Mouse (Mus musculus) heart, embryonic 12.5 days (tissue): ENCODE data around the gene Ddhd1. TPM values are rescaled to one million over a fixed set of nuclear protein-coding genes. Genes with fewer than 3 reads are reported as not detected.

Experiments used
- ATAC-seq: fragments of 200-750 bp; cut with Nextera tagmentation; 2 replicates; pipeline ENCODE4 v1.8.0; 2017; ENCODE audit warnings: moderate TSS enrichment, moderate library complexity; ENCODE audit not compliant: insufficient number of reproducible peaks, low FRiP score
- H3K27ac ChIP-seq: fragments of 300-500 bp; sonication (generic); 2 replicates; pipeline ENCODE4 v1.5.1; 2016; ENCODE audit warnings: mild to moderate bottlenecking, moderate library complexity; ENCODE audit not compliant: poor library complexity, severe bottlenecking
- H3K27me3 ChIP-seq: fragments of 300-500 bp; sonication (generic); replicated peaks from 2 replicates; pipeline ENCODE4 v1.6.1; 2016; ENCODE audit warnings: mild to moderate bottlenecking, moderate library complexity
- H3K36me3 ChIP-seq: fragments of 300-500 bp; sonication (generic); 2 replicates; pipeline ENCODE4 v1.6.1; 2016; ENCODE audit warnings: mild to moderate bottlenecking, moderate library complexity
- H3K4me1 ChIP-seq: fragments of 300-500 bp; sonication (generic); replicated peaks from 2 replicates; pipeline ENCODE4 v1.6.1; 2016; ENCODE audit warnings: mild to moderate bottlenecking
- H3K4me2 ChIP-seq: fragments of 300-500 bp; sonication (generic); 2 replicates; pipeline ENCODE4 v1.6.1; 2016; ENCODE audit warnings: mild to moderate bottlenecking, moderate library complexity
- H3K4me3 ChIP-seq: fragments of 300-500 bp; sonication (generic); 2 replicates; pipeline ENCODE4 v1.5.1; 2016; ENCODE audit warnings: mild to moderate bottlenecking
- H3K9ac ChIP-seq: fragments of 300-500 bp; sonication (generic); 2 replicates; pipeline ENCODE4 v1.6.1; 2016; ENCODE audit warnings: mild to moderate bottlenecking, moderate library complexity
- H3K9me3 ChIP-seq: fragments of 300-500 bp; sonication (generic); replicated peaks from 2 replicates; pipeline ENCODE4 v1.6.1; 2016; ENCODE audit warnings: mild to moderate bottlenecking, moderate library complexity
- WGBS: fragments of 180-500 bp; shearing (Covaris S2); methylation state at CpG from one replicate; pipeline ENCODE4 v1.1.7; 2016; 5-methylcytosine and 5-hydroxymethylcytosine counted together
- polyA plus RNA-seq: library from polyadenylated mRNA; unstranded; fragments of >200 nt; fragmentation: Nextera tagmentation; extraction: Ambion mirVana; gene quantifications from 2 replicates; pipeline ENCODE4 v1.2.1, GENCODE M21; 2016

Ddhd1 gene
- polyA plus RNA-seq, 1 experiment from 2014 or later, result 12.6 TPM

GRCm38 (mm10) chr14:45566066-45566937, 91.6 kb downstream of the Ddhd1 start:
- peaks cover 26% of the 10 kb centered on the region for H3K4me1 ChIP-seq
- H3K4me2 ChIP-seq, result peak overlapping the region; percentile 63
- 18% methylated on average over 33 of the region's 33 CpGs for WGBS
- no peaks in the 10 kb centered on the region for H3K36me3 ChIP-seq
- H3K9ac ChIP-seq, result peak overlapping the region; percentile 43
- peak overlapping the region; percentile 84 for H3K27ac ChIP-seq
- no peak for ATAC-seq
- peak overlapping the region; percentile 45 for H3K4me3 ChIP-seq
- no peaks in the 10 kb centered on the region for H3K27me3 ChIP-seq
- H3K9me3 ChIP-seq, result peaks cover 8% of the 10 kb centered on the region; the same call in 1 of the 2 replicates

GRCm38 (mm10) chr14:45565216-45566065, 92.5 kb downstream of the Ddhd1 start:
- H3K27ac ChIP-seq, result peak overlapping the region; percentile 84
- no peaks in the 10 kb centered on the region for H3K36me3 ChIP-seq
- H3K9ac ChIP-seq, result peak overlapping the region; percentile 40
- no peaks in the 10 kb centered on the region for H3K27me3 ChIP-seq
- peak; percentile 63 for ATAC-seq
- 6% methylated on average over 20 of the region's 20 CpGs for WGBS
- peak overlapping the region; percentile 45 for H3K4me3 ChIP-seq
- peak overlapping the region; percentile 63 for H3K4me2 ChIP-seq
- H3K9me3 ChIP-seq, result peaks cover 8% of the 10 kb centered on the region; the same call in 1 of the 2 replicates
- H3K4me1 ChIP-seq, result peaks cover 26% of the 10 kb centered on the region

GRCm38 (mm10) chr14:45563577-45563976, 94.4 kb downstream of the Ddhd1 start:
- H3K9me3 ChIP-seq, result peaks cover 3% of the 10 kb centered on the region; the same call in 1 of the 2 replicates
- WGBS, result 75% methylated on average over 1 of the region's 1 CpGs
- H3K9ac ChIP-seq, result no peak overlapping the region
- peaks cover 30% of the 10 kb centered on the region for H3K4me1 ChIP-seq
- no peaks in the 10 kb centered on the region for H3K36me3 ChIP-seq
- H3K4me2 ChIP-seq, result no peak overlapping the region
- H3K27me3 ChIP-seq, result no peaks in the 10 kb centered on the region
- H3K27ac ChIP-seq, result peak overlapping the region; percentile 24; the same call in 1 of the 2 replicates
- ATAC-seq, result peak; percentile 83
- no peak overlapping the region for H3K4me3 ChIP-seq

- Histone ChIP-seq H3K9ac (no peak overlapping the region), H3K27ac (no peak overlapping the region), H3K4me1 (peaks cover 30% of the 10 kb centered on the region), H3K27me3 (no peaks in the 10 kb centered on the region), H3K36me3 (no peaks in the 10 kb centered on the region), H3K9me3 (no peaks in the 10 kb centered on the region), H3K4me3 (no peak overlapping the region), H3K4me2 (no peak overlapping the region)
- 70% methylated on average over 6 of the region's 6 CpGs for WGBS
- ATAC-seq, result no peak
Measured at GRCm38 (mm10) chr14:45561681-45562080, 96.3 kb downstream of the Ddhd1 start.

GRCm38 (mm10) chr14:45559018-45559417, 98.9 kb downstream of the Ddhd1 start:
- WGBS, result 70% methylated on average over 1 of the region's 1 CpGs
- ATAC-seq, result no peak
- H3K27ac ChIP-seq, result no peak overlapping the region

GRCm38 (mm10) chr14:45554336-45554735, 103.6 kb downstream of the Ddhd1 start:
- peaks cover 12% of the 10 kb centered on the region; the same call in 1 of the 2 replicates for H3K4me1 ChIP-seq
- H3K36me3 ChIP-seq, result no peaks in the 10 kb centered on the region
- no peaks in the 10 kb centered on the region for H3K27me3 ChIP-seq
- H3K4me2 ChIP-seq, result no peak overlapping the region
- H3K27ac ChIP-seq, result no peak overlapping the region
- no peak overlapping the region for H3K4me3 ChIP-seq
- no peaks in the 10 kb centered on the region for H3K9me3 ChIP-seq
- 89% methylated on average over 6 of the region's 6 CpGs for WGBS
- no peak overlapping the region for H3K9ac ChIP-seq
- no peak for ATAC-seq

More at GRCm38 (mm10) chr14:45559018-45559417, 98.9 kb downstream of the Ddhd1 start:
- no peaks in the 10 kb centered on the region for H3K9me3 ChIP-seq
- no peaks in the 10 kb centered on the region for H3K27me3 ChIP-seq
- H3K4me2 ChIP-seq, result no peak overlapping the region
- H3K9ac ChIP-seq, result no peak overlapping the region
- no peaks in the 10 kb centered on the region for H3K36me3 ChIP-seq
- H3K4me1 ChIP-seq, result peaks cover 18% of the 10 kb centered on the region
- no peak overlapping the region for H3K4me3 ChIP-seq

GRCm38 (mm10) chr14:45553854-45554253, 104.1 kb downstream of the Ddhd1 start:
- no peak overlapping the region for H3K9ac ChIP-seq
- H3K4me1 ChIP-seq, result peaks cover 10% of the 10 kb centered on the region; the same call in 1 of the 2 replicates
- 64% methylated on average over 2 of the region's 2 CpGs for WGBS
- ATAC-seq, result no peak
- no peak overlapping the region for H3K4me2 ChIP-seq
- no peaks in the 10 kb centered on the region for H3K27me3 ChIP-seq
- H3K27ac ChIP-seq, result no peak overlapping the region
- no peaks in the 10 kb centered on the region for H3K36me3 ChIP-seq
- H3K9me3 ChIP-seq, result no peaks in the 10 kb centered on the region
- H3K4me3 ChIP-seq, result no peak overlapping the region

- no peak overlapping the region for H3K9ac ChIP-seq
- H3K36me3 ChIP-seq, result no peaks in the 10 kb centered on the region
- H3K9me3 ChIP-seq, result no peaks in the 10 kb centered on the region
- H3K27me3 ChIP-seq, result no peaks in the 10 kb centered on the region
- H3K4me3 ChIP-seq, result no peak overlapping the region
- H3K27ac ChIP-seq, result no peak overlapping the region
- no peak for ATAC-seq
- WGBS, result 70% methylated on average over 4 of the region's 4 CpGs
- H3K4me2 ChIP-seq, result no peak overlapping the region
- peaks cover 8% of the 10 kb centered on the region; the same call in 1 of the 2 replicates for H3K4me1 ChIP-seq
Measured at GRCm38 (mm10) chr14:45552431-45552830, 105.5 kb downstream of the Ddhd1 start.

GRCm38 (mm10) chr14:45551121-45551768, 106.7 kb downstream of the Ddhd1 start:
- peak overlapping the region; percentile 17; the same call in 1 of the 2 replicates for H3K4me2 ChIP-seq
- no peak overlapping the region for H3K4me3 ChIP-seq
- ATAC-seq, result no peak
- H3K27ac ChIP-seq, result no peak overlapping the region
- no peaks in the 10 kb centered on the region for H3K36me3 ChIP-seq
- H3K9ac ChIP-seq, result no peak overlapping the region
- WGBS, result 49% methylated on average over 17 of the region's 17 CpGs
- H3K4me1 ChIP-seq, result peaks cover 8% of the 10 kb centered on the region; the same call in 1 of the 2 replicates
- H3K27me3 ChIP-seq, result no peaks in the 10 kb centered on the region
- no peaks in the 10 kb centered on the region for H3K9me3 ChIP-seq

- H3K27ac ChIP-seq, result no peak overlapping the region
- no peaks in the 10 kb centered on the region for H3K9me3 ChIP-seq
- 55% methylated on average over 13 of the region's 13 CpGs for WGBS
Measured at GRCm38 (mm10) chr14:45550010-45550647, 107.8 kb downstream of the Ddhd1 start.

More at GRCm38 (mm10) chr14:45550010-45550647, 107.8 kb downstream of the Ddhd1 start:
- Histone ChIP-seq H3K4me3 (no peak overlapping the region), H3K4me2 (peak overlapping the region; percentile 17; the same call in 1 of the 2 replicates), H3K4me1 (peaks cover 8% of the 10 kb centered on the region; the same call in 1 of the 2 replicates), H3K9ac (no peak overlapping the region), H3K27me3 (no peaks in the 10 kb centered on the region), H3K36me3 (no peaks in the 10 kb centered on the region)
- ATAC-seq, result no peak
